Mouse (Mus musculus) hindbrain, embryonic 13.5 days (tissue): ENCODE measurements around the gene Osbpl3. TPM values are rescaled to one million over a fixed set of nuclear protein-coding genes. Genes with fewer than 3 reads are reported as not detected.

Experiments used
- ATAC-seq: fragments of 200-750 bp; cut with Nextera tagmentation; 2 replicates; pipeline ENCODE4 v1.8.0; 2017; ENCODE audit warnings: moderate TSS enrichment; ENCODE audit not compliant: low FRiP score
- H3K27ac ChIP-seq: fragments of 300-500 bp; sonication (generic); 2 replicates; pipeline ENCODE4 v1.5.1; 2015; ENCODE audit warnings: inconsistent platforms, mild to moderate bottlenecking, moderate library complexity
- H3K27me3 ChIP-seq: fragments of 300-500 bp; sonication (generic); 2 replicates; pipeline ENCODE4 v1.6.1; 2015; ENCODE audit warnings: mild to moderate bottlenecking, inconsistent platforms
- H3K36me3 ChIP-seq: fragments of 300-500 bp; sonication (generic); 2 replicates; pipeline ENCODE4 v1.6.1; 2015; ENCODE audit warnings: mild to moderate bottlenecking, inconsistent platforms
- H3K4me1 ChIP-seq: fragments of 300-500 bp; sonication (generic); replicated peaks from 2 replicates; pipeline ENCODE4 v1.6.1; 2015; ENCODE audit warnings: inconsistent platforms
- H3K4me2 ChIP-seq: fragments of 300-500 bp; sonication (generic); 2 replicates; pipeline ENCODE4 v1.6.1; 2015; ENCODE audit warnings: inconsistent platforms, mild to moderate bottlenecking, moderate library complexity
- H3K4me3 ChIP-seq: fragments of 300-500 bp; sonication (generic); 2 replicates; pipeline ENCODE4 v1.5.1; 2015; ENCODE audit warnings: mild to moderate bottlenecking, inconsistent platforms
- H3K9ac ChIP-seq: fragments of 300-500 bp; sonication (generic); 2 replicates; pipeline ENCODE4 v1.6.1; 2015; ENCODE audit warnings: mild to moderate bottlenecking, inconsistent platforms
- H3K9me3 ChIP-seq: fragments of 300-500 bp; sonication (generic); 2 replicates; pipeline ENCODE4 v1.6.1; 2016; ENCODE audit warnings: inconsistent platforms
- WGBS: fragments of 180-500 bp; shearing (Covaris S2); methylation state at CpG from one replicate; pipeline ENCODE4 v1.1.7; 2015; 5-methylcytosine and 5-hydroxymethylcytosine counted together
- polyA plus RNA-seq: library from polyadenylated mRNA; unstranded; fragments of >200 nt; fragmentation: Nextera tagmentation; extraction: Ambion mirVana; gene quantifications from 2 replicates; pipeline ENCODE4 v1.2.1, GENCODE M21; 2015

The Osbpl3 gene
- polyA plus RNA-seq, 1 experiment from 2014 or later = 4.8 TPM

GRCm38 (mm10) chr6:50363385-50363784, 92.6 kb downstream of the Osbpl3 start:
- Histone ChIP-seq H3K4me1 (peaks cover 15% of the 10 kb centered on the region), H3K36me3 (no peaks in the 10 kb centered on the region), H3K9ac (no peak overlapping the region), H3K9me3 (no peaks in the 10 kb centered on the region), H3K4me3 (no peak overlapping the region), H3K4me2 (no peak overlapping the region), H3K27ac (no peak overlapping the region), H3K27me3 (no peaks in the 10 kb centered on the region)
- ATAC-seq = no peak
- 93% methylated on average over 5 of the region's 5 CpGs for WGBS

GRCm38 (mm10) chr6:50362704-50363261, 93.2 kb downstream of the Osbpl3 start:
- ATAC-seq = no peak
- Histone ChIP-seq H3K4me3 (no peak overlapping the region), H3K9me3 (no peaks in the 10 kb centered on the region), H3K9ac (no peak overlapping the region), H3K4me2 (no peak overlapping the region), H3K27ac (no peak overlapping the region), H3K36me3 (no peaks in the 10 kb centered on the region), H3K27me3 (no peaks in the 10 kb centered on the region), H3K4me1 (peaks cover 21% of the 10 kb centered on the region)
- 89% methylated on average over 4 of the region's 4 CpGs for WGBS

- Histone ChIP-seq H3K9ac (no peak overlapping the region), H3K27me3 (no peaks in the 10 kb centered on the region), H3K4me1 (peaks cover 25% of the 10 kb centered on the region), H3K4me3 (no peak overlapping the region), H3K4me2 (no peak overlapping the region), H3K27ac (no peak overlapping the region), H3K36me3 (no peaks in the 10 kb centered on the region), H3K9me3 (no peaks in the 10 kb centered on the region)
- WGBS = 83% methylated on average over 9 of the region's 9 CpGs
- no peak for ATAC-seq
These were observed 93.8 kb downstream of the Osbpl3 start for GRCm38 (mm10) chr6:50362196-50362595.

GRCm38 (mm10) chr6:50358104-50358679, 97.8 kb downstream of the Osbpl3 start:
- no peak overlapping the region for H3K9ac ChIP-seq
- WGBS = 56% methylated on average over 16 of the region's 16 CpGs
- no peaks in the 10 kb centered on the region for H3K36me3 ChIP-seq
- peak; percentile 52 for ATAC-seq
- peaks cover 45% of the 10 kb centered on the region for H3K4me1 ChIP-seq
- no peak overlapping the region for H3K4me3 ChIP-seq
- no peaks in the 10 kb centered on the region for H3K27me3 ChIP-seq
- H3K4me2 ChIP-seq = no peak overlapping the region
- H3K9me3 ChIP-seq = no peaks in the 10 kb centered on the region
- 0 out of 2 replicates have a peak overlapping the region, but pooled peaks have one; percentile 48 for H3K27ac ChIP-seq

GRCm38 (mm10) chr6:50354688-50355660, 101.0 kb downstream of the Osbpl3 start:
- ATAC-seq = no peak
- 58% methylated on average over 20 of the region's 20 CpGs for WGBS

GRCm38 (mm10) chr6:50352812-50353211, 103.2 kb downstream of the Osbpl3 start:
- no peaks in the 10 kb centered on the region for H3K27me3 ChIP-seq
- H3K4me1 ChIP-seq = peaks cover 24% of the 10 kb centered on the region
- 64% methylated on average over 6 of the region's 6 CpGs for WGBS
- H3K9ac ChIP-seq = no peak overlapping the region
- H3K27ac ChIP-seq = no peak overlapping the region
- H3K4me3 ChIP-seq = no peak overlapping the region
- no peak overlapping the region for H3K4me2 ChIP-seq
- no peak for ATAC-seq
- H3K36me3 ChIP-seq = no peaks in the 10 kb centered on the region
- H3K9me3 ChIP-seq = no peaks in the 10 kb centered on the region

More at GRCm38 (mm10) chr6:50354688-50355660, 101.0 kb downstream of the Osbpl3 start:
- Histone ChIP-seq H3K4me1 (peaks cover 37% of the 10 kb centered on the region), H3K9me3 (no peaks in the 10 kb centered on the region), H3K9ac (no peak overlapping the region), H3K4me3 (no peak overlapping the region), H3K27me3 (no peaks in the 10 kb centered on the region), H3K36me3 (no peaks in the 10 kb centered on the region), H3K4me2 (no peak overlapping the region), H3K27ac (no peak overlapping the region)

GRCm38 (mm10) chr6:50350911-50351310, 105.1 kb downstream of the Osbpl3 start:
- Histone ChIP-seq H3K36me3 (no peaks in the 10 kb centered on the region), H3K27me3 (no peaks in the 10 kb centered on the region), H3K9me3 (no peaks in the 10 kb centered on the region), H3K9ac (no peak overlapping the region), H3K4me1 (peaks cover 17% of the 10 kb centered on the region), H3K4me3 (no peak overlapping the region), H3K27ac (no peak overlapping the region), H3K4me2 (no peak overlapping the region)
- 85% methylated on average over 3 of the region's 3 CpGs for WGBS
- no peak for ATAC-seq

GRCm38 (mm10) chr6:50348619-50349018, 107.4 kb downstream of the Osbpl3 start:
- no peaks in the 10 kb centered on the region for H3K9me3 ChIP-seq
- no peak for ATAC-seq
- H3K4me1 ChIP-seq = no peaks in the 10 kb centered on the region
- no peak overlapping the region for H3K4me3 ChIP-seq
- H3K27ac ChIP-seq = no peak overlapping the region
- WGBS = 98% methylated on average over 1 of the region's 1 CpGs
- no peak overlapping the region for H3K9ac ChIP-seq
- no peaks in the 10 kb centered on the region for H3K36me3 ChIP-seq
- no peak overlapping the region for H3K4me2 ChIP-seq
- H3K27me3 ChIP-seq = no peaks in the 10 kb centered on the region

GRCm38 (mm10) chr6:50346204-50346603, 109.8 kb downstream of the Osbpl3 start:
- H3K27me3 ChIP-seq = no peaks in the 10 kb centered on the region
- H3K4me2 ChIP-seq = no peak overlapping the region
- H3K9ac ChIP-seq = no peak overlapping the region
- H3K9me3 ChIP-seq = no peaks in the 10 kb centered on the region
- no peak overlapping the region for H3K27ac ChIP-seq
- 86% methylated on average over 7 of the region's 7 CpGs for WGBS
- H3K4me3 ChIP-seq = no peak overlapping the region
- no peaks in the 10 kb centered on the region for H3K36me3 ChIP-seq
- no peak for ATAC-seq
- H3K4me1 ChIP-seq = no peaks in the 10 kb centered on the region

- no peak for ATAC-seq
- H3K27ac ChIP-seq = no peak overlapping the region
- H3K36me3 ChIP-seq = no peaks in the 10 kb centered on the region
- 83% methylated on average over 5 of the region's 5 CpGs for WGBS
- no peak overlapping the region for H3K9ac ChIP-seq
- H3K27me3 ChIP-seq = no peaks in the 10 kb centered on the region
- no peaks in the 10 kb centered on the region for H3K4me1 ChIP-seq
- no peaks in the 10 kb centered on the region for H3K9me3 ChIP-seq
- H3K4me3 ChIP-seq = no peak overlapping the region
- H3K4me2 ChIP-seq = no peak overlapping the region
These were observed 115.6 kb downstream of the Osbpl3 start for GRCm38 (mm10) chr6:50340226-50340906.

GRCm38 (mm10) chr6:50337431-50337830, 118.6 kb downstream of the Osbpl3 start:
- H3K4me1 ChIP-seq = no peaks in the 10 kb centered on the region
- no peak overlapping the region for H3K9ac ChIP-seq
- no peaks in the 10 kb centered on the region for H3K36me3 ChIP-seq
- no peaks in the 10 kb centered on the region for H3K27me3 ChIP-seq
- H3K27ac ChIP-seq = no peak overlapping the region
- WGBS = 89% methylated on average over 6 of the region's 6 CpGs
- H3K4me2 ChIP-seq = no peak overlapping the region
- no peak for ATAC-seq
- no peaks in the 10 kb centered on the region for H3K9me3 ChIP-seq
- no peak overlapping the region for H3K4me3 ChIP-seq

- Histone ChIP-seq H3K27me3 (no peaks in the 10 kb centered on the region), H3K36me3 (no peaks in the 10 kb centered on the region), H3K9me3 (no peaks in the 10 kb centered on the region), H3K4me3 (no peak overlapping the region), H3K27ac (no peak overlapping the region), H3K9ac (no peak overlapping the region), H3K4me2 (no peak overlapping the region), H3K4me1 (no peaks in the 10 kb centered on the region)
- 96% methylated on average over 2 of the region's 2 CpGs for WGBS
- no peak for ATAC-seq
These were observed 119.6 kb downstream of the Osbpl3 start for GRCm38 (mm10) chr6:50336376-50336775.
